Mouse (Mus musculus): Measurements from ENCODE around the gene Tax1bp1. TPM values are rescaled to one million over a fixed set of nuclear protein-coding genes. Genes with fewer than 3 reads are reported as not detected.

Tax1bp1 gene
- polyA plus RNA-seq, 1 experiment from 2014 or later = 168 TPM

DNA sequence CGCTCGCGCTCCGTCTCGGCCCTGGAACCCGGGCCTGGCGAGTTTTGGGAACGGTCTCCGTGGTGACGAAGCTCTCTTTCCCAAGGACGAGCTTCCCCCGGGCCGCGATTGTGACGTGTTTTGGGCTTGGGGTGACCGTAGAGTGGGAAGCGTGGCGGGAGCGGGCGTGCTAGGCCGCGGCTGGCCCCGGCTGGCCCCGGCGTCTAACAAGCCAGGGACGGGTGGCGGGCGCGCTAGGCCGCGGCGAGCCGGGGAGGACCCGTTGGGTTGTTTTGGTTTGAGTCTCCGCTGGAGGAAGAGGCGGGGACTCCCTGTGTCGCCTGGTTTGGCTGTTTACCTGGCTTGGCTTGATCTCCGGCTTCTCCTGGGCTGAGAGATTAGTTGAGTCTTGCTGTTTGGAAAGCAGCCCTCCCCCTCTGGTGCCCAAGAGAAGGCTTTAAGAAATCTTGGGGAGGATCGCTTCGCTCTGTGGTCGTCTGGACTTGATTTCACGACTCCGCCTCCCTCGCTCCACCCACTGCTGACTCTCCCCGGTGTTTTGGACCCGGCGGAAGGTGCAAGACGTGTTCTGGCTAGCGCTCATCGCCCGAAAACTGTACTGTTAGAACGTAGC lies 474 bp downstream of the Tax1bp1 start:
- Histone ChIP-seq H3K4me2 (replicated peaks) (peak overlapping the region; percentile 73), H3K27ac (peak overlapping the region; percentile 87), H3K27me3 (no peaks in the 10 kb centered on the region), H3K9me3 (no peaks in the 10 kb centered on the region), H3K36me3 (no peaks in the 10 kb centered on the region), H3K4me3 (replicated peaks) (peak overlapping the region; percentile 72), H3K4me1 (replicated peaks) (peaks cover 12% of the 10 kb centered on the region), H3K9ac (replicated peaks) (peak overlapping the region; percentile 87)
- ATAC-seq = peak; percentile 83
- under 1% methylated on average over 52 of the region's 52 CpGs for WGBS

DNA sequence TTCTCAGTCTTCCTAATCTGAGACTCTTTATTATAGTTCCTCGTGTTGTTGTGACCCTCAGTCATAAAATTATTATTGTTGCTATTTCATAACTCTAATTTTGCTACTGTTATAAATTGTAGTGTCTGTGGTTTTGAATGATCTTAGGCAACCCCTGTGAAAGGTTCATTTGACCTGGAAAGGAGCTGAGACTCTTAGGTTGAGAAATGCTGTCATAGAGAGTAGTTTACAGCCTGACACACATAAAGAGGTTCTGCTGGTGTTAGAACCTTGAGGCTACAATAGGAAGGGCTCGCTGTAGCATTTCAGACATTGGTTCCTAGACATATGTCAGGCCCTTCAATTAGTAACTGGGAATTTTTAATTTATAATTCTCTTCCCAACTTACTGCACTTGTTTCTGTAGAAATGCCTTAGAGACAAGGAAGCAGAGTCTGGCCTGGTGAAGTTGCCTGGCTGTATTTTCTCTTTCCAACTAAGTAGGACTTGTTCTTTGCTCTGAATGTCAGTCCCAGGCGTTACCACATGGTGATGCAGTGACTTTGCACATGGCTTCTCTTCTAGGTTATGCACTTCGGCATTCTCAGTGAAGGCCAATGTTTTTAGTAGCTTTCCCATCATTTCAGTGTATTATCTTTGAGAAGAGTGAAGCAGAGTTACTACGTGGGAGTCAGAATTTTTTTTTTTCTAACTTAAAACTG lies 4.1 kb downstream of the Tax1bp1 start:
- Histone ChIP-seq H3K27me3 (no peaks in the 10 kb centered on the region), H3K27ac (no peak overlapping the region), H3K4me1 (replicated peaks) (peaks cover 12% of the 10 kb centered on the region), H3K4me2 (replicated peaks) (no peak overlapping the region), H3K36me3 (no peaks in the 10 kb centered on the region), H3K4me3 (replicated peaks) (no peak overlapping the region), H3K9ac (replicated peaks) (no peak overlapping the region), H3K9me3 (no peaks in the 10 kb centered on the region)
- no peak for ATAC-seq
- 90% methylated on average over 5 of the region's 5 CpGs for WGBS

DNA sequence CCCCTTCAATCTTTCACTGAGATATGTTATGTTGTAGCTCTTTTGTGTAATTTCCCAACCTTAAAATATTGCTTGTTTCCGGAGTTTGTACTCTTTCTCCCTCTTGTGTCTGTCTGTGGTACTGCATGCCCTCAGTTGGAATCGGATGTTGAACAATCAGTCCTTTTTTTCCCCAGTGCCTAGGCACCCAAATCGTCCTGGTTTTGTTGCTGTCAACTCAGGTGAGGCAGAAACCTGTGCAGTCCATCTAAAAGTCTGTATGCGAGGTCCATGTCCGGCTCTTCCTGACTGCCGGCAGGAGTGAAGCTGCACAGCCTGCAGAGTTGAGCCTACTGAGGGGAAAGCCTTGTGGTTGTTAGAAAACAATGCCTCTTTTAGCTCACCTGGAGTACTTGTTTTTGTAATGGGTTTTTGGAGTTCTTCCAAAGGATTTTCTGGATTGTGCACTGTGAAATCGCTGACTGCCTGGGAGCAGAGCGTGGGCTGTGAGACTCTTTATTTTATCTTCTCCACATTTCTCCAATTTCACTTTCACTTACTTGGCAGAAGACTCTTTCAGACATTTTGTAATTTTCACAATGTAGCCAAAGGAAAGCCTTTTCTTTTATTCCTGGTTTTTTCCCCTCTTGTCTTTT lies 11.4 kb downstream of the Tax1bp1 start:
- no peak for ATAC-seq
- Histone ChIP-seq H3K36me3 (peaks cover 26% of the 10 kb centered on the region), H3K4me2 (replicated peaks) (no peak overlapping the region), H3K4me3 (replicated peaks) (no peak overlapping the region), H3K27ac (no peak overlapping the region), H3K27me3 (no peaks in the 10 kb centered on the region), H3K4me1 (replicated peaks) (0 out of 2 replicates have a peak, but pooled peaks cover 3% of the 10 kb centered on the region), H3K9ac (replicated peaks) (no peak overlapping the region), H3K9me3 (no peaks in the 10 kb centered on the region)
- 61% methylated on average over 8 of the region's 8 CpGs for WGBS

DNA sequence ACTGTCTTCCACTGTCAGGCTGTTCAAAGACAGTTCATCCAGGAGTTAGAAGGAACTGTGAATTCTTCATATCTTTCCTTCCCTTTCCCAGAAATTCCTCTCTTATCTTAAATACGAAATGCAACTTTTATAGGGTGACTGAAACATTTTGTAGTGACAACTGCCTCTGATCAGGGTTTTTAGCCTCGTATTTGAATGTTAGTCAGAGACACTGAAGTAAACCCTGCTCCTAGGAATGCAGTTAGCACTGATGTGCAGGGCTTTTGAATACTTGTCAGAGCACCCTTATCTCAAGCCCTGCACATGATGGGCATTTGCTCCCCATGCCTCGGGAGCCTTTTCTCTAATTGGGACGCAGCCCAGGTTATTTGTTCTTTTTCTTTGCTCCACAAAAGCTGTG lies 16.8 kb downstream of the Tax1bp1 start:
- H3K27ac ChIP-seq = no peak overlapping the region
- H3K9me3 ChIP-seq = no peaks in the 10 kb centered on the region
- H3K9ac ChIP-seq (replicated peaks) = no peak overlapping the region
- H3K36me3 ChIP-seq = peaks cover 26% of the 10 kb centered on the region
- WGBS = 90% methylated on average over 4 of the region's 4 CpGs
- no peak overlapping the region for H3K4me3 ChIP-seq (replicated peaks)
- H3K4me1 ChIP-seq (replicated peaks) = no peaks in the 10 kb centered on the region
- no peak overlapping the region for H3K4me2 ChIP-seq (replicated peaks)
- no peak for ATAC-seq
- no peaks in the 10 kb centered on the region for H3K27me3 ChIP-seq

DNA sequence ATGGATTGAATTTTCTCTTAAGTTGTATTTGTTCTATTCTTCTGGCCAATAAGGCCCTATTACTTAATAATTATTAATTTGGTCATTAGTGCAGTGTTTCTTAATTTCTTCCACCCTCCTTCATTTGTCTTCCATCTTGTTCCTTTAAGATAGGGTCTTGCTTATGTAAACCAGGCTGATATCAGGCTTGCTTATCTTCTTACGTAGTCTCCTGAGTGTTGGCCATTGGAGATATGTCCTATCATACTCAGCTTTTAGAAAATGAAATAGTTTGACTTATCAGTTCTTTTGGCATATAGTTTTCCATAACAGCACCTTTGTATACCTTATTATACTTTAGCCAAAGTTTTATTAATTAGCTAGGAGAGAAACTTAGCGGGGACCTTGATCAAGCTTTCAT lies 21.1 kb downstream of the Tax1bp1 start:
- ATAC-seq = no peak
- WGBS = 97% methylated on average over 2 of the region's 2 CpGs

DNA sequence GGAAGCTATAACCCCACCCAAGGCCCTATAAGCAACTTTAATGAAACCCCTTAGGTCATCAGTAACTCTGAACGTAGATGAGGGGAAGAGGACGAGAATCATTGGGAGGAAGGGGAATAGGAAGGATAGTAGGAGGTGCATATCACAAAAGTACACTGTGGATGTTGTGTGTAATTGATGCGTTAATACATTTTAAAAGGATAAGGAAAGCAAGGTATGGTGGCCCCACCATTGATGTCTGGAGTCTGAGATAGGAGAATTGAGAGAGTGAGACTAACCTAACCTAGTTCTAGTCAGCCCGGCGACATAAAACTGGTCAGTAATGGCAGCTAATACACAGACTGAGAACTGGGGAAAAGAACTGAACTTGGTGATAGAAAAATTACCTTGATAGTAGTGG lies 39.3 kb downstream of the Tax1bp1 start:
- peaks cover 39% of the 10 kb centered on the region for H3K36me3 ChIP-seq
- no peak overlapping the region for H3K27ac ChIP-seq
- H3K4me1 ChIP-seq (replicated peaks) = no peaks in the 10 kb centered on the region
- no peak overlapping the region for H3K4me2 ChIP-seq (replicated peaks)
- no peaks in the 10 kb centered on the region for H3K27me3 ChIP-seq
- H3K9ac ChIP-seq (replicated peaks) = no peak overlapping the region
- no peaks in the 10 kb centered on the region for H3K9me3 ChIP-seq
- no peak for ATAC-seq
- WGBS = 94% methylated on average over 5 of the region's 5 CpGs
- no peak overlapping the region for H3K4me3 ChIP-seq (replicated peaks)

More for the DNA sequence above, 21.1 kb downstream of the Tax1bp1 start:
- Histone ChIP-seq H3K36me3 (peaks cover 29% of the 10 kb centered on the region), H3K4me3 (replicated peaks) (no peak overlapping the region), H3K4me1 (replicated peaks) (no peaks in the 10 kb centered on the region), H3K9ac (replicated peaks) (no peak overlapping the region), H3K9me3 (no peaks in the 10 kb centered on the region), H3K27me3 (no peaks in the 10 kb centered on the region), H3K4me2 (replicated peaks) (no peak overlapping the region), H3K27ac (no peak overlapping the region)

DNA sequence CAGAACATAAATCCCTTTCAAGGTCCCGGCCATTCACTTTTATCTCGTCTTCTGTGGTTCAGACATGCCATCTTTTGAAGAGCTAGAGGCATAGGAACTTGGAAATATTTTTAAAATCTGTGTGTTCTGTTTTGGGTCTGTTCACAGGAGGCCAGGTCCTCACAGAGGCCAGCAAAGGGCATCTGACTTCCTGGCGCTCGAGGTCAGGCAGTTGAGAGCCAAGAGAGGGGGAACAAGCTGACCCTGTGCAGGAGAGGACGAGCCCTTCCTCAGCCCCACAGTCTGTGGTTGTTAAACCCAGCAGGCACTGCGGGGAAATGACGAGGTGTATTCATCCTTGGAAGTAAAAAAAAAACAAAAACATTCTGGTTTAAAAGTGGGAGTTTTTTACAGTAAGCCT lies 51.7 kb downstream of the Tax1bp1 start:
- no peak for ATAC-seq
- Histone ChIP-seq H3K9ac (replicated peaks) (no peak overlapping the region), H3K27me3 (no peaks in the 10 kb centered on the region), H3K4me1 (replicated peaks) (no peaks in the 10 kb centered on the region), H3K27ac (no peak overlapping the region), H3K9me3 (no peaks in the 10 kb centered on the region), H3K36me3 (peaks cover 55% of the 10 kb centered on the region), H3K4me2 (replicated peaks) (no peak overlapping the region), H3K4me3 (replicated peaks) (no peak overlapping the region)
- 82% methylated on average over 7 of the region's 7 CpGs for WGBS

DNA sequence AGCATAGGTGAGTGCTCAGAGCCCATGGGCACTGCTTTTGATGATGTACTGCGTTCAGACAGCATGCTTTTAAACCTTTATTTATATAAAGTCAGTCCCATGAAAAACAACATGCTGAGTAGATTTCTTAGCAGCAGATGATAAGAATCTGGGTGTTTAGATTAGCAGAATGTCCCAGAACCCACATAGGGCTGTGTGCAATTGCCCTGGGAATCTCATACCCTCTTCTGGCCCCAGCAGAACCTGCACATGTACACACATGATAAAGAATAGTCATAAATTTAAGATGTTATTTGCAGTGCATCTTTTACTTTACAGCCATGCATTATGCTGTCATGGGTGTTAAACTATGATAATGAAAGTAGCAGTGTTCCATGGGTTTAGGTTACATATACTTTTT lies 57.3 kb downstream of the Tax1bp1 start:
- H3K4me3 ChIP-seq (replicated peaks) = no peak overlapping the region
- H3K27me3 ChIP-seq = no peaks in the 10 kb centered on the region
- H3K9me3 ChIP-seq = no peaks in the 10 kb centered on the region
- no peak overlapping the region for H3K27ac ChIP-seq
- peaks cover 42% of the 10 kb centered on the region for H3K36me3 ChIP-seq
- no peak overlapping the region for H3K9ac ChIP-seq (replicated peaks)
- H3K4me2 ChIP-seq (replicated peaks) = no peak overlapping the region
- H3K4me1 ChIP-seq (replicated peaks) = no peaks in the 10 kb centered on the region
- 89% methylated on average over 1 of the region's 1 CpGs for WGBS
- ATAC-seq = no peak

DNA sequence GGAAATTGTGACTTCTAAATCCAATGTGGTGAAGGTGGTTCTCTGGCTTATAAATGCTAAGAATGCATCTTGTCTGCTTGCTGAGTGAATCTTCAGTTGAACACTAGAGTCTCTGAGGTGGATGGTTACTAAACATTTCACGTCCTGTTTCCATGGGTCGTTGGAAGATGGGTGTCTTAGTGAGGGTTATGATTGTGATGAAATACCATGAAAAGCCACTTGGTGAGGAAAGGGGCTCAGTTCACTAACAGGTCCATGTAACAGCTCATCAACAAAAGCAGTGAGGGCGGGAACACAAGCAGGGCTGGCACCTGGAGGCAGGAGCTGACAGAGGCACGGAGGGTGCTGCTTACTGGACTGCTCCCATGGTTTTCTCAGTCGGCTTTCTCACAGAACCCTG lies 59.6 kb downstream of the Tax1bp1 start:
- Histone ChIP-seq H3K9ac (replicated peaks) (no peak overlapping the region), H3K36me3 (peaks cover 30% of the 10 kb centered on the region), H3K4me1 (replicated peaks) (no peaks in the 10 kb centered on the region), H3K9me3 (no peaks in the 10 kb centered on the region), H3K4me3 (replicated peaks) (no peak overlapping the region), H3K4me2 (replicated peaks) (no peak overlapping the region), H3K27me3 (no peaks in the 10 kb centered on the region), H3K27ac (no peak overlapping the region)
- no peak for ATAC-seq
- 88% methylated on average over 5 of the region's 5 CpGs for WGBS

DNA sequence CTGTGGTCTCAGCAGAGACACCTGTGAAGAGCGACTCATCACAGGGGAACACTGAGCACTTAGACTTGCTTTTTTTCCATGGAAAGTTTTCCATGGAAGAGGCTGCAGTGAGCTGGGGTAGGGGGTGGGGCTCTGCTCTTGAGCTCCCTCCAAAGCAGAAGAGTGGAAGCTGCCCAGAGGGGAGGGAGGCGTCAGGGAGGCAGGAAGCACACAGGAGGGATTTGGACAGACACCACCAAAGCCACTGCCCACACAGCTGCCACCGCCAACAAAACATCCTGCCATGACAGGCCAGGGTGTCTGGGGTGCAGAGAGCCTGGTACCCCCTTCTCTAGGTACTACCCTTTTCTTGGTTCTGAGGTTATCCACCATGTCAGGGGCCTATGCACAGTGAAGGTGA lies 61.8 kb downstream of the Tax1bp1 start:
- H3K9me3 ChIP-seq = no peaks in the 10 kb centered on the region
- no peak overlapping the region for H3K9ac ChIP-seq (replicated peaks)
- H3K27ac ChIP-seq = no peak overlapping the region
- H3K36me3 ChIP-seq = peaks cover 11% of the 10 kb centered on the region
- ATAC-seq = no peak
- WGBS = 79% methylated on average over 3 of the region's 3 CpGs
- H3K4me1 ChIP-seq (replicated peaks) = no peaks in the 10 kb centered on the region
- no peak overlapping the region for H3K4me3 ChIP-seq (replicated peaks)
- no peaks in the 10 kb centered on the region for H3K27me3 ChIP-seq
- H3K4me2 ChIP-seq (replicated peaks) = no peak overlapping the region

DNA sequence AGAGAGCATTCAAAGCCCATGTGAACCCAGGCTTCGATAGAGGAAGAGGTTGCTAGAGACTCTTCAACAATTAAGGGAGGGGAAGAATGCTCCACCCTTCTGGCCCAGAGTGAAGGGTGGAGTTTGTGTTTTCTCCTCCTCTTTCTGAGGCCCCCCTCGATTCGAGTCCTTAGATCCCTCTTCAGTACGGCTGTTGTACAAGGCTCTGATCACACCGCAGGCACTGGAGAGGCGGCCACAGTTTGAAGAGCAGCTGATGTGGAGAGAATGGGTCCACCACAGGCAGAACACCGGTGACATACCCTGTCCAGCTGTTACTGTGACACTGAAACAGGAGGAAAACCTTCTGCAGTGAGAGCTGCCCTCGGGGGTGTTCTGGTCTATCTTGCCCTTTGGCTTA lies 62.4 kb downstream of the Tax1bp1 start:
- H3K27ac ChIP-seq = no peak overlapping the region

DNA sequence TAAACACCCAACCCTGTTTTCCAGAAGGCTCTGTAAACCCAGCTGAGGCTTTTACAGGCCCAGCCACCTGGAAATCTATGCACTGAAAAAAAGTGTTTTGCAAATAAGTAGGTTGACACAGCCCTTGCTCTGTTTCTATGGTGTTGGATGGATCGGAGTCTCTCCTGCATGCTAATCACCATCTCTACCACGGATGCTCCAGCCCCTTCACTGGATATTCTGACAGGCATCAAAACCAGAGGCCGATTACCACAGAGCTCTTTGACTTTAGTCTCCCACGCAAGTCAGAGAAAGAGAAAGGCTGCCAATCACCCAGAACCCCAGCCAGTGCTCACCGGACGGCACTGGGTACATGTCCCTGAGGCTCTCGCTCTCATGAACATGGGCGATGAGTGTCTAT lies 63.5 kb downstream of the Tax1bp1 start:
- Histone ChIP-seq H3K4me3 (replicated peaks) (no peak overlapping the region), H3K4me2 (replicated peaks) (no peak overlapping the region), H3K36me3 (0 out of 2 replicates have a peak, but pooled peaks cover 4% of the 10 kb centered on the region), H3K27me3 (no peaks in the 10 kb centered on the region), H3K9me3 (no peaks in the 10 kb centered on the region), H3K4me1 (replicated peaks) (no peaks in the 10 kb centered on the region), H3K27ac (peak overlapping the region; percentile 37; the same call in 1 of the 2 replicates), H3K9ac (replicated peaks) (no peak overlapping the region)
- 0 out of 2 replicates have a peak, but pooled peaks have one; percentile 53 for ATAC-seq
- WGBS = 75% methylated on average over 8 of the region's 8 CpGs

More for the DNA sequence above, 62.4 kb downstream of the Tax1bp1 start:
- no peak overlapping the region for H3K4me3 ChIP-seq (replicated peaks)
- H3K27me3 ChIP-seq = no peaks in the 10 kb centered on the region
- H3K36me3 ChIP-seq = 0 out of 2 replicates have a peak, but pooled peaks cover 7% of the 10 kb centered on the region
- no peak for ATAC-seq
- no peaks in the 10 kb centered on the region for H3K9me3 ChIP-seq
- no peak overlapping the region for H3K9ac ChIP-seq (replicated peaks)
- WGBS = 87% methylated on average over 8 of the region's 8 CpGs
- no peaks in the 10 kb centered on the region for H3K4me1 ChIP-seq (replicated peaks)
- H3K4me2 ChIP-seq (replicated peaks) = no peak overlapping the region

Measured in midbrain, embryonic 13.5 days (tissue).